In genomic region chr10:93594022-93594482, GRCm38 (mm10) we compare ENCODE assay signal across 8 mouse cellular contexts. TPM values are rescaled to one million over a fixed set of nuclear protein-coding genes. Genes with fewer than 3 reads are reported as not detected.
DNase-seq lines count a peak whose midpoint lies in the region; ATAC-seq and TF ChIP-seq lines count a peak whose summit lies in the region.

No protein-coding gene starts in this region.

- H3K27ac ChIP-seq in embryonic fibroblast, embryonic 13.5 days (ENCODE audit: insufficient read depth, low read length), result no peak overlapping the region
- peak overlapping the region; percentile 11; the same call in 1 of the 2 replicates for H3K27ac ChIP-seq in heart, embryonic 10.5 days
- H3K27ac ChIP-seq in kidney, embryonic 14.5 days (ENCODE audit: low read depth, low read length), result no peak overlapping the region
- no peak overlapping the region for H3K27ac ChIP-seq in limb, embryonic 14.5 days (replicated peaks; ENCODE audit: low read depth, low read length)
- peak overlapping the region; percentile 30 for H3K27ac ChIP-seq in midbrain, embryonic 16.5 days (ENCODE audit: low read length)

- peak; percentile 45; the same call in 1 of the 2 replicates for TF ChIP-seq POLR2A in embryonic fibroblast, embryonic 13.5 days (IDR thresholded peaks at IDR 0.05; ENCODE audit: low read depth, low read length)
- no peak for TF ChIP-seq POLR2A in limb, embryonic 14.5 days (IDR thresholded peaks at IDR 0.05; ENCODE audit: borderline replicate concordance, extremely low read depth, insufficient read depth, insufficient read length)

- WGBS in heart, embryonic 10.5 days, result 2% methylated on average over 22 of the region's 22 CpGs
- 2% methylated on average over 22 of the region's 22 CpGs for WGBS in kidney, embryonic 14.5 days
- WGBS in limb, embryonic 14.5 days, result 1% methylated on average over 22 of the region's 22 CpGs
- 1% methylated on average over 22 of the region's 22 CpGs for WGBS in midbrain, embryonic 16.5 days

- H3K9me3 ChIP-seq in heart, embryonic 10.5 days, result no peaks in the 10 kb centered on the region
- no peaks in the 10 kb centered on the region for H3K9me3 ChIP-seq in kidney, embryonic 14.5 days (ENCODE audit: control insufficient read depth, low read length)
- H3K9me3 ChIP-seq in limb, embryonic 14.5 days (ENCODE audit: control insufficient read depth, low read length), result no peaks in the 10 kb centered on the region
- H3K9me3 ChIP-seq in midbrain, embryonic 16.5 days (replicated peaks; ENCODE audit: control insufficient read depth, low read length, poor library complexity, severe bottlenecking), result no peaks in the 10 kb centered on the region

- peak; percentile 79 to 83 for DNase-seq in B cell, adult 2 months
- peak; percentile 97 for DNase-seq in brain, adult 2 months (ENCODE audit: low read depth, low spot score)
- peak; percentile 88 for DNase-seq in heart, embryonic 10.5 days (ENCODE audit: low spot score)
- peak; percentile 90 for DNase-seq in limb, embryonic 14.5 days (ENCODE audit: low spot score)
- peak; percentile 62 to 89 for DNase-seq in spleen, postnatal 10 days (ENCODE audit: low spot score in 2 of 2)

- H3K4me2 ChIP-seq in kidney, embryonic 14.5 days (replicated peaks; ENCODE audit: low read depth, low read length), result peak overlapping the region; percentile 72
- H3K4me2 ChIP-seq in limb, embryonic 14.5 days (replicated peaks; ENCODE audit: low read depth, low read length, severe bottlenecking), result peak overlapping the region; percentile 70
- H3K4me2 ChIP-seq in midbrain, embryonic 16.5 days (ENCODE audit: low read length), result peak overlapping the region; percentile 77

- H3K4me1 ChIP-seq in embryonic fibroblast, embryonic 13.5 days (ENCODE audit: control insufficient read depth, insufficient read depth, low read length), result peaks cover 16% of the 10 kb centered on the region
- H3K4me1 ChIP-seq in heart, embryonic 10.5 days, result peaks cover 3% of the 10 kb centered on the region; the same call in 1 of the 2 replicates
- H3K4me1 ChIP-seq in kidney, embryonic 14.5 days (ENCODE audit: control insufficient read depth, insufficient read depth, low read length), result no peaks in the 10 kb centered on the region
- no peaks in the 10 kb centered on the region for H3K4me1 ChIP-seq in limb, embryonic 14.5 days (ENCODE audit: control insufficient read depth, insufficient read depth, low read length)
- no peaks in the 10 kb centered on the region; the same call in 1 of the 2 replicates for H3K4me1 ChIP-seq in midbrain, embryonic 16.5 days (ENCODE audit: control insufficient read depth, insufficient read depth, low read length)

- no peaks in the 10 kb centered on the region for H3K36me3 ChIP-seq in heart, embryonic 10.5 days
- H3K36me3 ChIP-seq in kidney, embryonic 14.5 days (ENCODE audit: control insufficient read depth, insufficient read depth, low read length), result no peaks in the 10 kb centered on the region
- H3K36me3 ChIP-seq in limb, embryonic 14.5 days (ENCODE audit: control insufficient read depth, insufficient read depth, low read length), result no peaks in the 10 kb centered on the region
- H3K36me3 ChIP-seq in midbrain, embryonic 16.5 days (ENCODE audit: control insufficient read depth, insufficient read depth, low read length), result no peaks in the 10 kb centered on the region

- TF ChIP-seq CTCF in embryonic fibroblast, embryonic 13.5 days (IDR thresholded peaks at IDR 0.05; ENCODE audit: borderline replicate concordance, insufficient read depth, low read length), result peak; percentile 29; the same call in 1 of the 2 replicates

- peak; percentile 53; the same call in 1 of the 2 replicates for ATAC-seq in kidney, embryonic 14.5 days (ENCODE audit: low FRiP score, low TSS enrichment)
- ATAC-seq in limb, embryonic 14.5 days (ENCODE audit: low FRiP score, low read depth), result peak; percentile 71
- peak; percentile 74 for ATAC-seq in midbrain, embryonic 16.5 days

- peak overlapping the region; percentile 17 for H3K4me3 ChIP-seq in embryonic fibroblast, embryonic 13.5 days (ENCODE audit: insufficient read depth, low read length)
- peak overlapping the region; percentile 61 for H3K4me3 ChIP-seq in heart, embryonic 10.5 days
- H3K4me3 ChIP-seq in kidney, embryonic 14.5 days (ENCODE audit: low read length), result peak overlapping the region; percentile 43
- peak overlapping the region; percentile 41 for H3K4me3 ChIP-seq in limb, embryonic 14.5 days (replicated peaks; ENCODE audit: low read length)
- peak overlapping the region; percentile 39 for H3K4me3 ChIP-seq in midbrain, embryonic 16.5 days (ENCODE audit: low read depth, low read length)

- peak overlapping the region; percentile 52 for H3K9ac ChIP-seq in kidney, embryonic 14.5 days (ENCODE audit: low read depth, low read length)
- H3K9ac ChIP-seq in limb, embryonic 14.5 days (ENCODE audit: low read depth, low read length, severe bottlenecking), result peak overlapping the region; percentile 50
- H3K9ac ChIP-seq in midbrain, embryonic 16.5 days (ENCODE audit: low read depth, low read length), result peak overlapping the region; percentile 70

- H3K27me3 ChIP-seq in heart, embryonic 10.5 days (ENCODE audit: insufficient read depth, poor library complexity, severe bottlenecking), result peaks cover 3% of the 10 kb centered on the region; the same call in 1 of the 2 replicates
- H3K27me3 ChIP-seq in kidney, embryonic 14.5 days (ENCODE audit: control insufficient read depth, insufficient read depth, low read length), result no peaks in the 10 kb centered on the region
- no peaks in the 10 kb centered on the region for H3K27me3 ChIP-seq in limb, embryonic 14.5 days (ENCODE audit: control insufficient read depth, insufficient read depth, low read length)
- no peaks in the 10 kb centered on the region for H3K27me3 ChIP-seq in midbrain, embryonic 16.5 days (ENCODE audit: control insufficient read depth, insufficient read depth, low read depth, low read length)

RNA-seq across cellular contexts. Expression of gene Snrpf, which starts 4.5 kb away (rescaled TPM):
- 34.3 and 37.7 TPM in 2 replicates for polyA plus RNA-seq in embryonic fibroblast, embryonic 13.5 days (2011; ENCODE audit: insufficient read length, low read depth, missing spikeins)
- 108 and 145 TPM in 2 replicates for polyA plus RNA-seq in heart, embryonic 10.5 days (2016; fragmentation: Nextera tagmentation; extraction: Ambion mirVana)
- 166 and 226 TPM in 2 replicates for polyA plus RNA-seq in kidney, embryonic 14.5 days (2014; fragmentation: Nextera tagmentation; extraction: Ambion mirVana)
- polyA plus RNA-seq in limb, embryonic 14.5 days (2012; rRNA removed), result 145 and 181 TPM in 2 replicates
- 125 and 129 TPM in 2 replicates for polyA plus RNA-seq in limb, embryonic 14.5 days (2014; fragmentation: Nextera tagmentation; extraction: Ambion mirVana)
- polyA plus RNA-seq in midbrain, embryonic 16.5 days (2015; fragmentation: Nextera tagmentation; extraction: Ambion mirVana), result 51.6 and 56.2 TPM in 2 replicates

RNA-seq across cellular contexts. Expression of gene Ntn4, which starts 46.4 kb away (rescaled TPM):
- polyA plus RNA-seq in embryonic fibroblast, embryonic 13.5 days (2011; ENCODE audit: insufficient read length, low read depth, missing spikeins), result 18.6 and 39.8 TPM in 2 replicates
- polyA plus RNA-seq in heart, embryonic 10.5 days (2016; fragmentation: Nextera tagmentation; extraction: Ambion mirVana), result 0.06 and 0.40 TPM in 2 replicates
- polyA plus RNA-seq in kidney, embryonic 14.5 days (2014; fragmentation: Nextera tagmentation; extraction: Ambion mirVana), result 0.59 and 1.3 TPM in 2 replicates
- polyA plus RNA-seq in limb, embryonic 14.5 days (2012; rRNA removed), result 3.6 and 4.0 TPM in 2 replicates
- polyA plus RNA-seq in limb, embryonic 14.5 days (2014; fragmentation: Nextera tagmentation; extraction: Ambion mirVana), result 1.3 and 1.4 TPM in 2 replicates
- polyA plus RNA-seq in midbrain, embryonic 16.5 days (2015; fragmentation: Nextera tagmentation; extraction: Ambion mirVana), result 0.50 and 1.7 TPM in 2 replicates

RNA-seq across cellular contexts. Expression of gene Ccdc38, which starts 53.6 kb away (rescaled TPM):
- polyA plus RNA-seq in embryonic fibroblast, embryonic 13.5 days (2011; ENCODE audit: insufficient read length, low read depth, missing spikeins), result 0.13 and 0.28 TPM in 2 replicates
- polyA plus RNA-seq in heart, embryonic 10.5 days (2016; fragmentation: Nextera tagmentation; extraction: Ambion mirVana), result 0.17 and 0.35 TPM in 2 replicates
- polyA plus RNA-seq in kidney, embryonic 14.5 days (2014; fragmentation: Nextera tagmentation; extraction: Ambion mirVana), result 0.28 and 0.49 TPM in 2 replicates
- 0.01 and 0.03 TPM in 2 replicates for polyA plus RNA-seq in limb, embryonic 14.5 days (2012; rRNA removed)
- 0.35 and 0.39 TPM in 2 replicates for polyA plus RNA-seq in limb, embryonic 14.5 days (2014; fragmentation: Nextera tagmentation; extraction: Ambion mirVana)
- polyA plus RNA-seq in midbrain, embryonic 16.5 days (2015; fragmentation: Nextera tagmentation; extraction: Ambion mirVana), result 0.50 and 0.83 TPM in 2 replicates

RNA-seq across cellular contexts. Expression of gene Amdhd1, which starts 54.2 kb away (rescaled TPM):
- polyA plus RNA-seq in embryonic fibroblast, embryonic 13.5 days (2011; ENCODE audit: insufficient read length, low read depth, missing spikeins), result not detected in 2 replicates
- 0.26 and 1.5 TPM in 2 replicates for polyA plus RNA-seq in heart, embryonic 10.5 days (2016; fragmentation: Nextera tagmentation; extraction: Ambion mirVana)
- polyA plus RNA-seq in kidney, embryonic 14.5 days (2014; fragmentation: Nextera tagmentation; extraction: Ambion mirVana), result 0.33 and 0.76 TPM in 2 replicates
- polyA plus RNA-seq in limb, embryonic 14.5 days (2012; rRNA removed), result 0.16 and 0.20 TPM in 2 replicates
- polyA plus RNA-seq in limb, embryonic 14.5 days (2014; fragmentation: Nextera tagmentation; extraction: Ambion mirVana), result 0.17 and 0.32 TPM in 2 replicates
- polyA plus RNA-seq in midbrain, embryonic 16.5 days (2015; fragmentation: Nextera tagmentation; extraction: Ambion mirVana), result not detected in 2 replicates

Comparison
In these comparisons a context has a peak if more than half of its experiments do, and no peak if none do; other contexts are left out.
1. H3K27ac ChIP-seq: peak in heart, embryonic 10.5 days (single experiment) and midbrain, embryonic 16.5 days (single experiment); none in embryonic fibroblast, embryonic 13.5 days (single experiment), kidney, embryonic 14.5 days (single experiment) and limb, embryonic 14.5 days (single experiment).
2. Peak in every context shown above with its lines, with median percentiles within 50 percentile points of each other: DNase-seq, H3K4me3 ChIP-seq, ATAC-seq, H3K4me2 ChIP-seq and H3K9ac ChIP-seq.